Mouse (Mus musculus) liver, postnatal 0 days (tissue): ENCODE measurements around the gene Ablim1. TPM values are rescaled to one million over a fixed set of nuclear protein-coding genes. Genes with fewer than 3 reads are reported as not detected.

Experiments
- ATAC-seq: fragments of 200-750 bp; cut with Nextera tagmentation; 2 replicates; pipeline ENCODE4 v1.8.0; 2017; ENCODE audit warnings: mild to moderate bottlenecking, moderate library complexity
- DNase-seq: peaks from one replicate; pipeline ENCODE4 v3.0.0-alpha.2; 2016
- H3K27ac ChIP-seq: fragments of 300-500 bp; sonication (generic); 2 replicates; pipeline ENCODE4 v1.5.1; 2014; ENCODE audit warnings: antibody characterized with exemption, moderate library complexity, mild to moderate bottlenecking, low read depth
- H3K27me3 ChIP-seq: fragments of 300-500 bp; sonication (generic); 2 replicates; pipeline ENCODE4 v1.6.1; 2014; ENCODE audit warnings: low read length, control low read depth, mixed read lengths; ENCODE audit not compliant: insufficient read depth
- H3K36me3 ChIP-seq: fragments of 300-500 bp; sonication (generic); replicated peaks from 2 replicates; pipeline ENCODE4 v1.6.1; 2014; ENCODE audit warnings: mild to moderate bottlenecking, control low read depth, low read length, moderate library complexity, mixed read lengths; ENCODE audit not compliant: insufficient read depth
- H3K4me1 ChIP-seq: fragments of 300-500 bp; sonication (generic); 2 replicates; pipeline ENCODE4 v1.6.1; 2014; ENCODE audit warnings: antibody characterized with exemption, mild to moderate bottlenecking, control low read depth; ENCODE audit not compliant: insufficient read depth
- H3K4me2 ChIP-seq: fragments of 300-500 bp; sonication (generic); 2 replicates; pipeline ENCODE4 v1.6.1; 2014; ENCODE audit warnings: low read depth, mild to moderate bottlenecking, low read length, moderate library complexity, mixed read lengths
- H3K4me3 ChIP-seq: fragments of 300-500 bp; sonication (generic); 2 replicates; pipeline ENCODE4 v1.5.1; 2014; ENCODE audit warnings: low read depth, low read length
- H3K9ac ChIP-seq: fragments of 300-500 bp; sonication (generic); replicated peaks from 2 replicates; pipeline ENCODE4 v1.6.1; 2014; ENCODE audit warnings: mild to moderate bottlenecking, moderate library complexity
- H3K9me3 ChIP-seq: fragments of 300-500 bp; sonication (generic); 2 replicates; pipeline ENCODE4 v1.6.1; 2016; ENCODE audit warnings: mild to moderate bottlenecking, control low read depth, low read length, mixed read lengths
- CTCF ChIP-seq: sonication (generic); IDR thresholded peaks from 2 replicates; pipeline ENCODE4 v1.5.1; 2016; ENCODE audit warnings: antibody characterized with exemption, low read depth
- EP300 ChIP-seq: IDR thresholded peaks from 2 replicates; pipeline ENCODE4 v1.6.1; 2016; ENCODE audit warnings: antibody characterized with exemption, low read depth, mild to moderate bottlenecking
- WGBS: fragments of 180-500 bp; shearing (Covaris S2); extraction: QIAGEN DNeasy Blood & Tissue Kit; methylation state at CpG from one replicate; pipeline ENCODE4 v1.1.7; 2014; ENCODE audit not compliant: insufficient replicate concordance; 5-methylcytosine and 5-hydroxymethylcytosine counted together
- polyA plus RNA-seq: library from polyadenylated mRNA; unstranded; fragments of >200 nt; fragmentation: Nextera tagmentation; extraction: Ambion mirVana; gene quantifications from 2 replicates; pipeline ENCODE4 v1.2.1, GENCODE M21; 2015

Ablim1 gene
- polyA plus RNA-seq, 1 experiment from 2014 or later = 12.0 TPM

DNA sequence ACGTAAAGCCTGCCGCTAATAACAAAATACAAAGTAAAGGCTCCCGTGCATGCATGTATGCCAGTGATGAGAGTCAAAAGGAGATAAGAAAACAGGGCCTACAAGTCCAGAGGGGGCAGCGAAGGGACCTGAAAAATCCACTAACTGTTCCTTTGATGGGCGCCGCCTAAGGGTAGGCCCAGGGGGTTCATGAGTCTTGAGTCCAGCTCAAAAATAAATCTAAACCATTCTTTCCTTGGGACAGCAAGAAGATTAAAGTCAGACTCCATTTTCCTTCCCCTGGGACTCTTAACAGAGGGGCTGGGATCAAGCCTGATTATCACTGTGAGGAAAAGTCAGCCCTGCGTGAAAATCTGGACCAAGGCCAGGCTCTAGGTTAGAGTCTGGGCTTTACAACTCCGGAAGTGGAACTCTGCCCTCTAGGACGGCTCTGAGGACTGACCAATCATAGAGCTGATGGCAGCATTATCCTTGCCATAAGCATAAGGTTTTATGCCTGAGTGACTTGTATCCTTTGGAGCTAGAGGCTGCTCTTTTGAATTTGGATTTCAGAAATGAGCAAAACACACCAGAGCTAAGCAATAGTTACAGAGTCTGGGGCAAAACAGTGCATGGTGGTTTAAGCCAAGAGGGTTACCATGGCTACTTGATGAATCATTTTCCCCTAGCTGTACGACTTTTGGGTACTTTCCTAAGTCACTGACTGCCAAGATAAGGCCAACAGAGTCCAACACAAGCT, 235.7 kb downstream of the Ablim1 start:
- TF ChIP-seq CTCF (no peak), EP300 (no peak)

DNA sequence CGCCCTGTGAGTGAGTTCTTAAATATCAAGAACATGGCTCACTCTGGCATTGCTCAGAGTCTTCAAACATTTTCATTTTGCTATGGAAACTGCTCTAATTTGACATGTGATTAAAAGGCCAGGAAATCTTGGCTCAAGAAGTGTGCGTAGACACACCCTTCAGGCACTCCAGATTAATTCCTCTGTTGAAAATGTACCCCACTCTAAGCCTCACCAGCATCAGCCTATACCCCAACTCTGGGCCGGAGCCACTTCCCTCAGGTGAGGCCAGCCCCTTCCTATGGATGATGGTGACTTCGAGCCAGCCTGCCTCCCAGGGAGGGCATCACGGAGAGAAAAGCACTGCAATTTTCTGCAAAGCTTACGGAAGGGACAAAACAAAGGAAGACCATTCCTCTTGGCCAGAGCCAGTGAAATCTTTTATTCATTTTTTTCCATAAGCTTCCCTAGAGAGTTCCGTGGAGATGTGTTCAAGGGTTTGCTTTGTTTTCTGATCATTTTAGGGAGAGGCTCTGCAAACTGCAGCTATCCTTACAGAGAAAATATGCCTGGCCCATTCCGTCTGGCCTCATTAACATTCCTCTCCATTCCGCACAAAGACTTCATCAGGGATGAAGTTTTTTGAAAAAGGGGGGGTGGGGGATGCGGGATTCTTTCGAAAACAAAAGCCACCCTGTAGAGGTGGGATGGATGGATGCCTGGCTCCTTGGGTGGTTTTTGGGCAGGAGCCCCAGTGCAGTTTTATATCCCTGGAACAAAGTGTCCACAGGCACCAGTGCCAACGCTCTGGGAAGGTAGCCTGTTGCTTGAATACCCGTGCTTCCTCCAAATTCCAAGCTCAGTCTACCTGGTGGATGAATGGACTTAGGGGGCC, 236.7 kb downstream of the Ablim1 start:
- WGBS = 79% methylated on average over 13 of the region's 13 CpGs
- Histone ChIP-seq H3K4me1 (peaks cover 8% of the 10 kb centered on the region), H3K9ac (no peak overlapping the region), H3K4me2 (no peak overlapping the region), H3K9me3 (no peaks in the 10 kb centered on the region), H3K36me3 (peaks cover 4% of the 10 kb centered on the region; the same call in 1 of the 2 replicates), H3K27ac (no peak overlapping the region), H3K27me3 (no peaks in the 10 kb centered on the region), H3K4me3 (no peak overlapping the region)
- ATAC-seq = no peak
- DNase-seq = no peak
- TF ChIP-seq CTCF = no peak
- TF ChIP-seq EP300 = no peak

More for the DNA sequence above, 235.7 kb downstream of the Ablim1 start:
- H3K27ac ChIP-seq = peak overlapping the region; percentile 34; the same call in 1 of the 2 replicates
- WGBS = 66% methylated on average over 10 of the region's 10 CpGs
- DNase-seq = no peak
- H3K9ac ChIP-seq = no peak overlapping the region
- H3K36me3 ChIP-seq = peaks cover 8% of the 10 kb centered on the region; the same call in 1 of the 2 replicates
- no peak overlapping the region for H3K4me2 ChIP-seq
- H3K9me3 ChIP-seq = no peaks in the 10 kb centered on the region
- H3K4me1 ChIP-seq = 0 out of 2 replicates have a peak, but pooled peaks cover 3% of the 10 kb centered on the region
- H3K27me3 ChIP-seq = no peaks in the 10 kb centered on the region
- no peak for ATAC-seq
- H3K4me3 ChIP-seq = no peak overlapping the region

- H3K36me3 ChIP-seq = peaks cover 3% of the 10 kb centered on the region; the same call in 1 of the 2 replicates
- no peak overlapping the region for H3K9ac ChIP-seq
- no peaks in the 10 kb centered on the region for H3K27me3 ChIP-seq
- no peak for TF ChIP-seq EP300
- TF ChIP-seq CTCF = no peak
- H3K4me2 ChIP-seq = no peak overlapping the region
- H3K27ac ChIP-seq = 0 out of 2 replicates have a peak overlapping the region, but pooled peaks have one; percentile 6
- no peaks in the 10 kb centered on the region for H3K9me3 ChIP-seq
- no peak for DNase-seq
- WGBS = 84% methylated on average over 4 of the region's 4 CpGs
- no peak overlapping the region for H3K4me3 ChIP-seq
- no peak for ATAC-seq
- H3K4me1 ChIP-seq = peaks cover 7% of the 10 kb centered on the region
Observed at GRCm38 (mm10) chr19:57073450-57073849, 241.3 kb downstream of the Ablim1 start.

DNA sequence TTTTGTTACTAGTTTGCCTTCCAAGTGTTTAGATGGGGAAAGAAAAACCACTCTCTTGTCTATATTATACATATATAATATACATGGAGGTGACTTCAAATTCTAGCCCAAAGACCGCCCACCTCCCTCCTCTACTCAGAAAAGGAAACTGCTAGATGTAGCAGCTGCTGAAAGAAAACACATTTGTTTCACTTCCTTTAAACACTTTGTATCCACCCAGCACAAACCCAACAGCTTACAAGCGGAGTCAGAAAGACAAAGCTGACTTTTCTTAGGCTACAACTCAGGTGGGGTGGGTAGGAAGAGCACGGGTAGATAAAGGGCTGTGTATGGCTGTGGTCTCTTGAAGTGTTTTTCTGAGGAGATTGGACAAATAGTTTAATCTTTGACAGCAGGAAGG, 242.0 kb downstream of the Ablim1 start:
- no peak overlapping the region for H3K9ac ChIP-seq
- 28% methylated on average over 3 of the region's 3 CpGs for WGBS

DNA sequence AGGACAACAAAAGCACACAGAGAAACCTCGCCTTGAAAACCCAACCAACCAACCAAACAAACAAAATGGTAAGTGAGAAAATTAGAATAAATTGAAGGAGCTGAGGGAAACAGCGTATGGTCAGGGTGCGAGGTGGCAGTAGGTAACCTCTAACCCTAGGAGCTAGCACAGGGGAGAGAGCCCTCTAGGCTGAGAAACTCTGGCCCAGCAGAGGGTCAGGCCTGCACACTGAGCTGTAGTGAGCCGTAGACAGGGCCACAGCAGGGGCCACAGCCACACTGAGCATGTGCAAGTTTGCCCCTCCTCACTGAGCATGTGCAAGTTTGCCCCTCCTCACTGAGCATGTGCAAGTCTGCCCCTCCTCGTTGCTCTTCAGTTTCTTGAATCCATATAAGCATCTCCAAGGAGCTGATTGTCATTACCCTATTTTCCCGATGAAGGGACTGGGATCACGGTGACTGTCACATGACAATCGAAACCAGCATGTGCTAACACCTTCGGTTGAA, 247.6 kb downstream of the Ablim1 start:
- DNase-seq (no peak), ATAC-seq (no peak)
- Histone ChIP-seq H3K4me2 (no peak overlapping the region), H3K9ac (no peak overlapping the region), H3K36me3 (peaks cover 25% of the 10 kb centered on the region; the same call in 1 of the 2 replicates), H3K27ac (no peak overlapping the region), H3K4me1 (no peaks in the 10 kb centered on the region), H3K9me3 (no peaks in the 10 kb centered on the region), H3K4me3 (no peak overlapping the region), H3K27me3 (no peaks in the 10 kb centered on the region)
- TF ChIP-seq CTCF (no peak), EP300 (no peak)
- WGBS = 85% methylated on average over 9 of the region's 9 CpGs

More for the DNA sequence above, 242.0 kb downstream of the Ablim1 start:
- H3K36me3 ChIP-seq = peaks cover 6% of the 10 kb centered on the region; the same call in 1 of the 2 replicates
- H3K4me2 ChIP-seq = no peak overlapping the region
- DNase-seq (no peak), ATAC-seq (no peak)
- H3K27me3 ChIP-seq = no peaks in the 10 kb centered on the region
- H3K4me3 ChIP-seq = no peak overlapping the region
- H3K4me1 ChIP-seq = peaks cover 7% of the 10 kb centered on the region
- no peaks in the 10 kb centered on the region for H3K9me3 ChIP-seq
- no peak overlapping the region for H3K27ac ChIP-seq
- TF ChIP-seq EP300 (no peak), CTCF (no peak)

- no peaks in the 10 kb centered on the region for H3K9me3 ChIP-seq
- DNase-seq = peak; percentile 44
- no peak overlapping the region for H3K27ac ChIP-seq
- H3K4me2 ChIP-seq = no peak overlapping the region
- H3K36me3 ChIP-seq = peaks cover 25% of the 10 kb centered on the region
- H3K4me1 ChIP-seq = no peaks in the 10 kb centered on the region
- whole genome bisulfite sequencing = 25% methylated on average over 3 of the region's 3 CpGs
- H3K27me3 ChIP-seq = no peaks in the 10 kb centered on the region
- H3K4me3 ChIP-seq = no peak overlapping the region
- ATAC-seq = no peak
- TF ChIP-seq EP300 (no peak), CTCF (peak; percentile 85)
- no peak overlapping the region for H3K9ac ChIP-seq
Observed at GRCm38 (mm10) chr19:57066313-57066712, 248.4 kb downstream of the Ablim1 start.
